Mouse (Mus musculus) frontal cortex, postnatal 10 days (tissue): ENCODE results near the gene Sema5b.
"Not testable (repeated sequence)": the region's sequence is repeated elsewhere in the genome, so short reads cannot be mapped to it uniquely, and the experiment has no call there.

Source experiments
- DNase-seq, 2 experiments: peaks; one replicate each; pipeline ENCODE4 v3.0.0; 2022; ENCODE audit warnings: low spot score in 2 of 2, mixed read lengths in 1 of 2

Gene Sema5b

DNA sequence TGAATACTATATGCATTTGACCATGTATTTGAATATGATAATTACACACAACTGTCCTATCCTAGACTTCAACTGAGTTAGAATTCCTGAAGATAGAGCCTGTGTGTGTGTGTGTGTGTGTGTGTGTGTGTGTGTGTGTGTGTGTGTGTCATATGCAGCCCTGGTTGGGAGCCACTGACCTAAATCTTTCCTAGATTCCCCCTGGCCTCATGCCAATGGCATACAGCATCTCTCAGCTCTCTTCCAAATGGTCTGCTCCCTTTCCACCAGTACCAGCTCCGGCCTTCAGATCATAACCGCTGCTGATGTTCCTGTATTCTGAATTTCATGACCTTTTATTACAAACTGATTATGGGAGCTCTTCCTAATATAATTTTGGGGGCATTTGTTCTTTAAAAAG is 8.4 kb downstream of the Sema5b start:
- no peak for DNase-seq

DNA sequence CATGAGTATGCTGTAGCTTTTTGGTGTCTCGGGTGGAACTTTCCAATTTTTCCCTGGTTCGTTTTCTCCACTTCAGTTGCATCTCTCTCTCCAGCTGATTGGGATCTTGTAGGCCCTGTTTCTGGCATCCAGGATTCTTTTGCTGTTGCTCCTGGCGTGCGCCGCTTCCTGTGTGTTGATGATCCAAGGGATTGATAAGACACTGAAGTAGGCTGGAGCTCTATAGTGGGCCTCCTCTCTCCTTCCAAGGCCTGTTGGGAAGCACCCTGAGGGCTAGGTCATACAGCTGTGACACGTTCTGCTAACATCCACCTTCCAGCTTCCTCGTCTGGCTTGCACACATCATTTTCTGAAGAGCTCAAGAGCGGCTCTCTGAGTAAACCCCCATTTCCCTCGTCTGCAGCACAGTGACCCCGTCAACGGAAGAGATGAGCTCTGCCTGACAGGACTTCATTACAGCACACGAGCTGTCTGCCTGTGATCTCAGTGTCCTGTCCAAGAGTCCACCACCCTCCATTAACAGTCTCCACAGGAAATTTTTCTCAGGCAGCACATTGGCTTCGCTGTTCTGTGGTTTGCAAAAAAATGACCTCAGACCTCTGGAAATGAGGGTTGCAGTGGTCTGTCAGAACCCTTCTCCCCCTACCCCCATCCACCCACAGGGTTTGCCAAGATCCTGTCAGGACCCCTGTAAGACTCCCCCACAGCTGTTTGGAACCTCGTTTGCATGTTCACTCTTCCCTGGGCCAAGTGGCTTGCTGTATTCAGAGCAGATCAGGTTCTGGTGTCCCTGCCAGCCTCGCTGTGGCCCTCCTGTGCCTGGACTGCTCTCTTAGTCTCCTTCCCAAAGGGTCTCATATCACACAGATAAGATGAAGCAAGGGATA is 14.9 kb downstream of the Sema5b start:
- no peak for DNase-seq

DNA sequence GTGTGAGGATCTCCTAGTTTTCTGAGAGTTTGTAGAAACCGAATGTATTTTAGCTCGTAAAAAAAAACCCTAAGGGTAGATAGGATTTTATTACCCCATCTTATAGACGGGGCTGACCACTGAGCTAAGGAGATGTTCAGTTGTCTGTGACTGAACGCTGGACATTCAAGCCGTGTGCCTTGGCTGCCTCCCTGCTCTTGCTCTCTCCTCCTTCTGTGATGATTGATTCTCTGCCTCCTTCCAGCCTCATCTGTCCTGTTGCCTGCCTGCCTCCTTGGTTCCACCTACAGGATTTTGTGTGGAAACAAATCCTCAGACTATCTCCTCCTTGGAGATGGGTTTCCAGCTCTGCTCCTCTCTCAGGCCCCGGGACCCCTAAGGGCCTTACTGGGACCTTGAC is 16.1 kb downstream of the Sema5b start:
- DNase-seq: no peak

DNA sequence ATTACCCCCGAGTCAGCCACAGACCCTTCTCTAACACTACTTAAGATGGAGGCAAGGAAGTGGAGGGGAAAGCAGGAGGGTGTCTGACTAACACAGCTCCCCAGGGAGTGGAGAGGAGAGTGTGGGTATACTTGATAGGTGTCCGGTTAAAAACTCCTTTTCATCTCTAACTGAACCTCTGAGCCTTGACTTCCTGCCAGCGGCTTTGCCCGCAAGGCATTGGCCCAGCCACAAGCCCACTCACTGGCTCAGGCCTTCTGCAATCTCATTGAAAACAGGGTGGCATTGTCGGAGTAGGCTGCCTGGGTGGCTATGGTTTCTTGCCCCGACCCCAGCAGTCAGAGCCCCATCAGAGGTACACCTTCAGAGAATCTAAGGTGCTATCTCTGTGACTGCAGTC is 20.6 kb downstream of the Sema5b start:
- DNase-seq: no peak

DNA sequence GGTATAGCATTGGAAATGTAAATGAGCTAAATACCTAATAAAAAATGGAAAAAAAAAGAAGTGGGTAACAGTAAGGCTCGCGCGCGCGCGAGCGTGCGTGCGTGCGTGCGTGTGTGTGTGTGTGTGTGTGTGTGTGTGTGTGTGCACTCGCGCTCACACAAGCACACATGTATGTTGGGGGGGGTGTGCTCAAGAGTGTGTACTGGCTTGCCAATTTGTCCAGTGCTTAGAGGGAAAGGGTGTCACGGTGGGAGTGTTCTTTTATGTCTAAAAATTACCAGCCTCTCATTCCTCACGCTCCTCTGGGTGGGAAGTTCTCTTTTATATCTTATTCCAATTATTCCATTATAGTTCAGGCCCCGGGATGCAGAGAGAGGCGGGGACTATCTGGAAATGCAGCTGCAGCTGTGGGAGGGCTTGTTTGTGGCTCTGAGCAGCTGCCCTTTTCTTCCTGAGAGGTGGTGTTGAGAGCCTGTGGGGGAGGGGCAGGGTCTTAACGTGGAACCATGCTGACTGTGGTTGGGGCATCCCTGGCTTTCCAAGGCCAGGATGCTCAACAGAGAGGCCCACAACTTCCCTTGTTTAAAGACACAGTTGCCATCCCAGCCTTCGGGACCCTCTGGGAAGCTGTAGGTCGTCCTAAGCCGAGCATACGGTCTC is 23.4 kb downstream of the Sema5b start:
- no peak for DNase-seq

DNA sequence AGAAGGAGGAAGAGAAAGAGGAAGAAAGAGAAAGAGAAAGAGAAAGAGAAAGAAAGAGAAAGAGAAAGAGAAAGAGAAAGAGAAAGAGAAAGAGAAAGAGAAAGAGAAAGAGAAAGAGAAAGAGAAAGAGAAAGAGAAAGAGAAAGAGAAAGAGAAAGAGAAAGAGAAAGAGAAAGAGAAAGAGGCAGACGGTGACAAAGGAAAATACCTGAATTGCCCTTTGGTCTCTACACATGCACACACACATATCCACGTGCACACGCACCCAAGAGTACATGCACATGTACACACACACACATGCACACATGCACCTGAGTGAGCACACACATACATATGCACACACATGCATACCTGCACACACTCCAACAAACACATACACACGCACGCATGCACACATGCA is 24.7 kb downstream of the Sema5b start:
- DNase-seq: not testable (repeated sequence)

DNA sequence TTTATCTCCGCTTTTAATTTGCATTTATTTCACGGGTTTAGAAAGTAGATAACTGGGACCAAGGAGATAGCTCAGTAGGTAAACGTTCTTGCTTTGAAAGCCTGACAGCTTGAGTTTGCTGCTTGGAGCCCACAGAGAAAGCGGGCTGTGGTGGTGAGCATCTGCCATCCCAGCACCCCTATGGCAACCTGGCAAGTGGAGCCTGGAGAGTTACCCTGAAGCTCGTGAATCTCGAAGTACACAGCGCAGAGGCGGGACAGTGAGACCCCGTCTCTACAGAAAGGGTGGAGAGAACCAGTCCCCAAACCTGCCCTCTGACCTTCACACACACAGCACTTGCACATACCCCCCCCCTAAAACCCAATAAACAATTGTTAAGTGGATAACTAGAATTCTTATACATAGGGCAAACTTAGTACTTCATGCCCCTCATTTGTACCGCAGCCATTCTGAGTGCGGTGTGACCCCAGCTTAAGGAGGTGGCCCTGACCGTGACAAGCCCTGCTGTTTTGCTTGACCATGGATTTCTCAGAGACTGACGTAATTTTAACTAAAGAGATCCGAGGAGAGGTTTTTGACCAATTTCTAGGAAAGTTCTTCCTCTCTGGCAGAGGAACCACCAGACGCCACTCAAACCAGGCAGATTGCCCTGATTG is 27.4 kb downstream of the Sema5b start:
- DNase-seq: no peak

DNA sequence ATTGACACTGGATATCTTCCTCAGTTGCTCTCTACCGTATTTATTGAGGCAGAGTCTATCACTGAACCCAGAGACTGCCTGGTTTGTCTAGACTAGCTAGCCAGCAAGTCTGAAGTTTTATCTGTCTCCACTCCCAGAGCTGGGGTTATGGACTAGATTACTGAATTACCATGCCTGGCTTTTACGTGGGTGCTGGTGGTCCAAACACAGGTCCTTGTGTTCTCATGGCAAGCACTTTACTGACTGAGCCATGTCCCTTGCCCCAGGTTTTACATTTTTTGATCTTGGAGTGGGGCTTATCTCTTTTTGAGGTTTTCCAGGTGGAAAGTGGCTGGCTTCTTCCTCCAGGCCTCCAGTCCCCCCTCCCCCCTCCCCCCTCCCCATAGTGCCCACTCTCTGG is 28.4 kb downstream of the Sema5b start:
- no peak for DNase-seq

DNA sequence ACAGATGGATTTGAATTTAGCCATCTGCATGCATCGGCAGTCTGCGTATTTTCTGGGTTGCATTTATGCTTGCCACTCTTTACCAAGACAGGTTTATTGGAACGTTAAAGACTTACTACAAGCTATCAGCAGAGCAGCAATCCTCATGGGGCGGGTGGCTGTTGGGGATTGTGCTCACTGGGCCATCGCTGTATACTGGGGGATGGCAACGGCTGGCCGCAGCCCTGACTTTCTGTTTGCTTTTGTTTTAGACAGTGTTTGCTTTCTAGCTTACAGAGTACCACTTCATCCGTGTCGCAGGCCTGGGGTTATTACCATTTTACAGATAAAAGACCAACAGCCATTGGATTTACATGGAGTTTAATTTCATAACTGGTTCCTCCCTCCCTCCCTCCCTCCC is 28.8 kb downstream of the Sema5b start:
- DNase-seq: no peak

DNA sequence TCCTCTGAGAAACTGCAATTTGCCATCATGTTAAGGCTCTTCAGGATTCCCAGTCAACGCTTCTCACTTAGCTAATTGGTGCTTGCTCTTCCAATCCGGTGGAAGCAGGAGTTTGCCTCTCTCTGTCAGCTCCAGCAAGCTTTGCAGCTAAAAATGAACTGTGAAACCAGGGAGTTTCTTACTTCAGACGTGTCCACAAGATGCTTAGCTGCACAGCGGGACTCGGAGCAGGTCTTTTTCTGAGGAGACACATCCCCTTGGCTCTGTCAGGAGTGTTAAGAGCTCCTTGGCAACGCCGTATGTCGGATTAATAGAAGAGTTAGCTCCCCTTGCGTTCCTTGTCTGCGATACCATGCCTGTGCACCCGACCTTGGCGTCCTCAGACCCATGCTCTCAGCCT is 29.7 kb downstream of the Sema5b start:
- peak in 1 of 2 experiments; percentile 47 for DNase-seq

DNA sequence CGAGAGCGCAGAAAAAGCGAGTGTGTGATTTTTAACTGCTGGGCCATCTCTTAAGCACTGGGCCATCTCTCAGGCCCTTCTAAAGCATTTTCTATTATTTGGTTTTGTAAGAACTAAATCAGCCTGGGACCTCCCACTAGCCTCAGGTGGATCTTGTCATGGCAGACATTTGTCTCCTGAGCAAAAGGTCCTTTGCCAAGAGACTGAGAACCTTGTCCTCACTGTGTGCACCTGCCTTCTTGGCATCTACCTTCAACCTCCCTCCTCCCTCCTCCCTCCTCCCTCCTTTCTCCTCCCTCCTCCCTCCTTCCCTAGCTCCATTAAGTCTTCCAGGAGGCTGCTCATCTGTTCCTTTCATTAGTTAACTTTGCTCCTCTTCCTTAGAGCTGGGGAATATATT is 32.6 kb downstream of the Sema5b start:
- DNase-seq: no peak

DNA sequence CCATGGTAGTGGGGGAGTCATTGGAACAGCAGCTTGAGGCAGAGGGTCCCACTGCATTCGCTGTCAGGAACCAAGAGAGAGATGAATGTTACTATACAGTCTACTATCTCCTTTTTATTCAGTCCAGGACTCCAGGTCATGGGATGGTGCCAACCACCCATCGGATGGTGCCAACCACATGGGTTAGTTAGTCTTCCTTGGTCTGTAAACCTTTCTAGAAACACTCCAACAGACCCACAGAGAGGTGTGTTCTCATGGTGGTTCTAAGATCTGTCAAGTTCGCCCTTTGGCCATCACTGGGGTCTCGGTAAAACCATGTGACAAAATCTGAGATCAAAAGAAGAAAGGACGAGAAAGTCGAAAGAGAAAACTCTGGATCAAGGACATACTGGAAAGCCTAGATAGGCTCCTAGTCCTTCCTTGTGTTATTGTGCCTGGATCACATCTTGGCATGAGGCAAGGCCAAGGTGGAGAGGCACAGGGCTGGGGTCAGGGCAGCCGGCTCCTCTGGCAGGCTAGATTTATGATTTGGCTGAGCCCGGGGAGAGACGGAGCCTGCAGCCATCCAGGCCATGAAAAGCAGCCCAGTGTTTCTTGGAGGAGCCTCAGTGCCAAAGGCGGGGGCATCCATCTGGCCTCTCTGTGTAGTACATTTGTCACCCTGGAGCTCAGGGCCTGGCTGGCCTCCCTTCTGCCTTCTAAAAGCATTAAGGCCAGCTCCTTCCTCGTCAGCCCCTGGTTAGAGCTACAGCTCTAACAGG is 36.4 kb downstream of the Sema5b start:
- no peak for DNase-seq

DNA sequence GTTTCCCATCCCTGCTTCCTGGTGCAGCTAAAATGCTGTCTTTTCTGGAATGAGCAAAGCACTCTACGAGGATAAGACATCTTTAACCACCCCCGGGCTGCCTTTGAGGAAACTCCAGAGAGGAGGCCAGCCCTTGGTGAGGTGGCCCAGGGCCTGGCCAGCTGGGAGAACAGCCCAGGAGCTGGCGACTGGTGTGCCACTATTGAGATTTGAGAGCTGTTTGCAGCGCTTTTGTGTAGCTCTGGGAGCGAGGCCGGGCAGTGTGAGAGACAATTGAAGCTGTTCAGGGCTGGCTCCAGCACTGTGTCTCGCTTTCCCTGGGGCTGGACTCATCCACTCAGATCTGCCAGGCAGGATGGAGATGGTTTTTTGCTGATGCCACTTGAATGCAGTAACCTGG is 40.4 kb downstream of the Sema5b start:
- peak in 1 of 2 experiments; percentile 48 for DNase-seq

DNA sequence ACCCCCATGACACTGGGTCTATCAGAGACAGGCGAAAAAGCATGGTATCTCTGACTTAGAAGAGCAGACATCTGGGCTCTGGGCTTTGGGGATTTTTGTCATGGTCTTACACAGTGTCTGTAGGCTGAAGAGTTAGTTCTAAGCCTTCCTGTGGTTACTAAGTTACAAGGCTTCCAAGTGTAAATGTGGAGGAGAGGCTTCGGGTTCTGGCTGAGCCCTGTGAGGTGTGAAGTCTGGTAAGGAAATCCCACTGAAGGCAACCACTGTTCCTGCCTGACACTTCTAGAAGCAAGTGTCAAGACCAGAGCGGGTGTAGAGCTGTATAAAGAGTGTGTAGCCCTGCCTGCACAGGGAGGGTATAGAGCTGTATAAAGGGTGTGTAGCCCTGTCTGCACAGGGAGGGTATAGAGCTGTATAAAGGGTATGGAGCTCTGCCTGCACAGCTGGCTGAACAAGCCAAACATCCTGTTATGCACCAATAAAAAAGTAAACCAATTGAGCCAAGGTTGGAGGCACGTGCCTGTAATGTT is 42.7 kb downstream of the Sema5b start:
- no peak for DNase-seq

DNA sequence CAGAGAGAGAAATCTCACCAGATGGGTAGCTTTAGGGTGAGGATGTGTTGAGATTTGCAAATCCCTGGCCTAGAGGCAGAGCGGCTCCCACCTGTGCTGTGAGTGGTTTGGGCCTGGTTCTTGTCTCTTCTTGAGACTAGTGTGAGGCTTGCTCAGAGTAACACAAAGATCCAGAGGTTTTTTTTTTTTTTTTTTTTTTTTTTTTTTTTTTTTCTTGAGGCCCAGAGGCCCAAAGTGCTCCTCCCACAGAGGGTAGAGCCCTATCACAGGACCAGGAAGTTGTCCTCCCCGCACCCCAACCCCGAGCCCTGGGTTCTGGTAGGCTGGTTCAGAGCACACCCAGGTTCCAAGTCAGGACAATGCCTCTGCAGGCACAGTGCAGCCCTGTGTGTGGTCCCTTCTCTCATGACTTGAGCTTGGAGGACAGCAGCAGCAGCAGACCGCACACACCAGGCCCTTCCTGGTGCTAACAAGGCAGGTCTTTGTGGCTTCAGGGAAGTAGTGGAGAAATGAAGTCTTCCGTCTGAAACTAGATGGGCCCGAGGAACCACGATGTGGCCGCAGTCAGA is 44.3 kb downstream of the Sema5b start:
- no peak for DNase-seq

DNA sequence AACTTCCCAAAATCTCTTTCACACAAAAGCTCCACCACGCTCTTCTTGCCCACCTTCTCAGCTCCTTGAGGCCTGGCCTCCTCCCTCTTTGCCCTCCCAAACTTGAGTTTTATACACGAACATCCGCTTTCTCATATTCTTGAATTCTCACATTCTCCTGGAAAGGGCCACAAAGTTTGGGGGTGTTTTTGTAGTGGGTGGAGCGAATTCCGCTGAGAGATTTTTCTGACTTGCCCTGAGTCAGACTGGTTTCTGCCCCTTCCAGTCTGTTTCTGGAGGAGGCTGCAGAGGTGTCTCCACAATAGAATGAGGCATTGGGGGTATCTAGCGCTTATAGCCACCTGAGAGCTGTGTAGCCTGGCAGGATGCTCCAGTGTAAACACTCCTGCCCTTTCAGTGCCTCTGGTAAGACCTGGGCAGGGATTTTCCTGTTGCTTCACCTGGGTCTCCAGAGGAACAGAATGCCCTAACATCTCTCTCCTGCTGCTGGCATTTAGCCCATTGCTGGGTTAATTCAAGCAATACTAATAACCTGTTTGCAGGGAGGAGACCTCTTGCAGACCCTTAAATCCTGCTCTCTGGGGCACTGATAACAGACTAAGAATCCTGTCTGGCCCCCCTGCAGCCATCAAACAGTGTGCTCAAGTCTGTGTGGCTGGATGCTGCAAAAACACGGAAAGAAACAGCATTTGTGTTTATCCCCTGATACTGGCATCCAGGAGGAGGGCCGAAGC is 46.3 kb downstream of the Sema5b start:
- no peak for DNase-seq

DNA sequence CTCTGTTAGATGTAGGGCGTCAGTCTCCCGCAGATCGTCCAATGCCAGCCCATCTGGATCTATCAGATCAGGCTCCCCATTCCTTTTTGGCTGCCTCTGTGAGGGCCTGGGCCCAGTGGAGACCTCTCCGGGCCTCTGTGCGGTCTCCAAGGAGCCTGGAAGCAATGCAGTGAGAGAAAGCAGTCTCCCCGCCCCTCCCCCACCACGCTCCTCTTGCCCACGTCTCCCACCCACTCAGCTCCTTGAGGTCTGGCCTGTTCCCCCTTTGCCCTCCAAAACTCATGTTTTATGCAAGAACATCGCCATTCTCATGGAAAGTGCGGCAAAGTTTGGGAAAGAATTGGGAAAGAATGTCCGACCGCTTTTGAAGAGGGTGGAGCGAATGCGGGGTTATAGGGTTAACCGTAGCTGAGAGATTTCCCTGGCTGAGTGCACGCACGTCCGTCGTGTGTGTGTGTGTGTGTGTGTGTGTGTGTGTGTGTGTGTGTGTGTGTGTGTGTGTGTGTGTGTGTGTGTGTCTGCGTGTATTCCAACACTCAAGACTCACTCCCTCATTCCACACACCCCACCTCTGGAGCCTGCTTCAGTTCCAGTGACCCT is 47.0 kb downstream of the Sema5b start:
- DNase-seq: peak in 1 of 2 experiments; percentile 37

DNA sequence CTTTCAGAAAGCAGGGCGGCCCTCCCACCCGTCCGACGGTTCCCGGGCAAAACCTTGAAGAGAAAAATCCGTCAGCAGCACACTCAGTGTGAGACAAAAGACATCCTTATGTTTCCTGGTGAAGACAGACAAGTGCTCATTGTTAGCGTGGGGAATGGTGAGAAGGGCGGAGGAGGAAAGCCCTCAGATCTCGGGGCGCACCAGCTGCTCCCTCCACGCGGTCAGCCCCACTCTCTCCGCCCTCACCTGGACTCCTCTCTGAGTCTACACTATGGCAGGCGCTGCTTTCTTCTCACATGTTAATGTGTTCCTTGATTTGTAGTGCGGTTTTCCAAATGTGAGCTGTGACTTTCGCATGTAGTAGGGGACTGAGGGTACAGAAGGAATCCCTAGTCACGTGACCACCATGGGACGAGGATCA is 47.8 kb downstream of the Sema5b start:
- DNase-seq: no peak

DNA sequence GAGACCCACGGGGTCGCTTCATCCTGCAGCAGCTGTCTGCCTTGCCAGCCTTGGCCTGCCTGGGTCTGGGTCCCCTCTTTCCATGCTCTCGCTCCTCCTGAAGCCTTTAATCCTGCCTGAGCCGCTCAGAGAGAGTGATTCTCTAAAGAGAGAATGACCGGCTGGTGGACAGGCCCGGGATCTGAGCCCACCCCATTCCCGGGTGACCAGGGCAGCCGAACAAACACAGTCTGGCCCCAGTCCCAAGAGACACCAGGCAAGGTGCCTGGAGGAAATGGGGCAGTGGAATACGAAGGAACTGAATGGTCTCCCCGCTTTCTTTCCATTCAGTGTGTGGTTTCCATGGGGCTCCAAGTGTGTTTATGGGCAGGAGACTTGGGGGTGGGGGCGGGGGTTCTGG is 50.8 kb downstream of the Sema5b start:
- peak; percentile 48 to 55 for DNase-seq
